In genomic region chr13:57756316-57756715, GRCm38 (mm10) we compare ENCODE assay signal across 19 mouse cellular contexts.
A peak's percentile ranks its signal among the peaks of the same experiment; 100 is the strongest.
DNase-seq lines count a peak whose midpoint lies in the region; ATAC-seq and TF ChIP-seq lines count a peak whose summit lies in the region.
"Had no signal": no experiment of that assay in that cellular context is flagged by ENCODE, and none has a peak within 500 bp of the region (broad histone marks: within the 10 kb centered on the region; RNA-seq: fewer than 3 reads in every experiment).

No protein-coding gene starts in this region.

- no peak for TF ChIP-seq CTCF in left cerebral cortex, adult 2 months (IDR thresholded peaks at IDR 0.05)
- no peak for TF ChIP-seq CTCF in layer of hippocampus, adult 2 months (conservative IDR thresholded peaks at IDR 0.05)

- peak; percentile 67 for ATAC-seq in frontal cortex, adult (ENCODE audit: low TSS enrichment)
- ATAC-seq: intestine, postnatal 0 days had no signal

- no peak for DNase-seq in frontal cortex, postnatal 25 days (ENCODE audit: low spot score in 2 of 2)
- no peak for DNase-seq in left cerebral cortex, adult 2 months (ENCODE audit: extremely low spot score in 1 of 2, low spot score in 2 of 2)
- DNase-seq in left cerebral cortex, postnatal 4 days = no peak
- peak; percentile 15 to 40 for DNase-seq in layer of hippocampus, adult 2 months (ENCODE audit: low spot score in 2 of 2)
- DNase-seq in right cerebral cortex, postnatal 36 days (ENCODE audit: low spot score in 2 of 2) = peak; percentile 25 to 41
- DNase-seq in cerebellum, adult 11 months = no peak
- no peak for DNase-seq in retina, embryonic 14.5 days (ENCODE audit: low spot score)
- DNase-seq: adrenal gland, adult 2 months; cerebellum, adult 8-10 months; gastrocnemius, adult 2 months; heart, postnatal 36 days; thymus, adult 18-20 months had no signal

- peak overlapping the region; percentile 34; the same call in 1 of the 2 replicates for H3K27ac ChIP-seq in left cerebral cortex, adult 2 months
- peak overlapping the region; percentile 39; the same call in 1 of the 2 replicates for H3K27ac ChIP-seq in layer of hippocampus, adult 2 months
- H3K27ac ChIP-seq: embryonic facial prominence, embryonic 12.5 days; gastrocnemius, adult 2 months; heart, embryonic 13.5 days; limb, embryonic 12.5 days; liver, embryonic 14.5 days; neural tube, embryonic 12.5 days had no signal

- H3K4me3 ChIP-seq in left cerebral cortex, adult 2 months = no peak overlapping the region
- no peak overlapping the region for H3K4me3 ChIP-seq in layer of hippocampus, adult 2 months
- H3K4me3 ChIP-seq: embryonic facial prominence, embryonic 12.5 days; gastrocnemius, adult 2 months; heart, embryonic 13.5 days; limb, embryonic 12.5 days; neural tube, embryonic 12.5 days had no signal

- intact Hi-C loops in left cerebral cortex, adult 2 months (cut with DNase I) = no loop called here
- intact Hi-C loops in left cerebral cortex, postnatal 4 days (cut with DNase I) = no loop called here

Comparison
In these comparisons a context has a peak if more than half of its experiments do, and no peak if none do; other contexts are left out.
1. DNase-seq: peak in layer of hippocampus, adult 2 months (2 of 2) and right cerebral cortex, postnatal 36 days (2 of 2); none in frontal cortex, postnatal 25 days (0 of 2), left cerebral cortex, adult 2 months (0 of 2), left cerebral cortex, postnatal 4 days (single experiment), cerebellum, adult 11 months (single experiment) and retina, embryonic 14.5 days (single experiment).